Mouse (Mus musculus): ENCODE results near the gene Mok. TPM values are rescaled to one million over a fixed set of nuclear protein-coding genes. Genes with fewer than 3 reads are reported as not detected.

The Mok gene
- polyA plus RNA-seq, 1 experiment from 2014 or later, result 5.9 TPM

DNA sequence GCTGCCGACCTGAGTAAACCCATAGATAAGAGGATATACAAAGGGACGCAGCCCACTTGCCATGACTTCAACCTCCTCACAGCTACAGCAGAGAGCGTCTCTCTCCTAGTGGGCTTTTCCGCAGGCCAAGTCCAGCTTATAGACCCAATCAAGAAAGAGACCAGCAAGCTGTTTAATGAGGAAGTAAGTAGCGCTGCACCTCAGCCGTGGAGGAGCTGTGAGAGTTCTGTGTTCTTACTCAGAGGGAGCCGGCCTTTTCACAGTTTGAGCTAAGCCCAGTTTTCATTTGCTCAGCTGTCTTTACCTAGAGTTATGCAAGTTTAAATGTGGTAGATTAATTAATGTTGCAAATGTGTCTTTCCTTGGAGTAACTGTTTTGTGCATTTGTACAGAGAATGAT, 61.4 kb downstream of the Mok start:
- Histone ChIP-seq H3K36me3 (ENCODE audit: insufficient read depth) (peaks cover 16% of the 10 kb centered on the region), H3K27me3 (ENCODE audit: insufficient read depth, low read length) (no peaks in the 10 kb centered on the region), H3K9me3 (ENCODE audit: low read depth, low read length) (no peaks in the 10 kb centered on the region), H3K27ac (ENCODE audit: low read depth) (no peak overlapping the region), H3K4me1 (ENCODE audit: insufficient read depth) (no peaks in the 10 kb centered on the region), H3K4me3 (ENCODE audit: low read depth, low read length) (no peak overlapping the region), H3K4me2 (no peak overlapping the region), H3K9ac (no peak overlapping the region)
- no peak for TF ChIP-seq CTCF (IDR thresholded peaks at IDR 0.05; ENCODE audit: low read depth)
- DNase-seq (no peak), ATAC-seq (ENCODE audit: insufficient read depth) (no peak)
- 55% methylated on average over 7 of the region's 7 CpGs for WGBS

DNA sequence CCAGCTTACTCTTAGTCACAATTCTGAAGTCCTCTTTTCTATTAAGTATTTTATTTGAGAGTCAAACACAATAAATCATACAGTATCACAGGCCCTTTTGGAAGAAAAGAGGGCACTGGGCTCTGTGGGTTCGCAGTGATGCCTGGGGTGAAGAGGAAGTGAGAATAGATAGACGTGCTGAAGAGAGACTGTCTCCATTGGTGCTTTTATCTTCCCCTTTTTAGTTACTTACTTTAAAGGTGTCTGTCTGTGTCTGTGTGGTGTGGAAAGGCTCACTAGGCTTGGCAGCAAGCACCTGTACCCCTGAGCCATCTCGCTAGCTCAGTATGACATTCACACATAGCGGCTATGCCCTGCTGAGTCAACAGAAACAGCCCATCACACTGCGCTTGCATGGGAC, 62.9 kb downstream of the Mok start:
- peaks cover 16% of the 10 kb centered on the region for H3K36me3 ChIP-seq (ENCODE audit: insufficient read depth)
- no peak overlapping the region for H3K4me2 ChIP-seq
- H3K4me3 ChIP-seq (ENCODE audit: low read depth, low read length), result no peak overlapping the region
- no peak for ATAC-seq (ENCODE audit: insufficient read depth)
- WGBS, result 70% methylated on average over 5 of the region's 5 CpGs
- H3K4me1 ChIP-seq (ENCODE audit: insufficient read depth), result no peaks in the 10 kb centered on the region
- no peak for DNase-seq
- H3K27me3 ChIP-seq (ENCODE audit: insufficient read depth, low read length), result no peaks in the 10 kb centered on the region
- TF ChIP-seq CTCF (IDR thresholded peaks at IDR 0.05; ENCODE audit: low read depth), result no peak
- no peak overlapping the region for H3K9ac ChIP-seq
- H3K27ac ChIP-seq (ENCODE audit: low read depth), result no peak overlapping the region
- no peaks in the 10 kb centered on the region for H3K9me3 ChIP-seq (ENCODE audit: low read depth, low read length)

DNA sequence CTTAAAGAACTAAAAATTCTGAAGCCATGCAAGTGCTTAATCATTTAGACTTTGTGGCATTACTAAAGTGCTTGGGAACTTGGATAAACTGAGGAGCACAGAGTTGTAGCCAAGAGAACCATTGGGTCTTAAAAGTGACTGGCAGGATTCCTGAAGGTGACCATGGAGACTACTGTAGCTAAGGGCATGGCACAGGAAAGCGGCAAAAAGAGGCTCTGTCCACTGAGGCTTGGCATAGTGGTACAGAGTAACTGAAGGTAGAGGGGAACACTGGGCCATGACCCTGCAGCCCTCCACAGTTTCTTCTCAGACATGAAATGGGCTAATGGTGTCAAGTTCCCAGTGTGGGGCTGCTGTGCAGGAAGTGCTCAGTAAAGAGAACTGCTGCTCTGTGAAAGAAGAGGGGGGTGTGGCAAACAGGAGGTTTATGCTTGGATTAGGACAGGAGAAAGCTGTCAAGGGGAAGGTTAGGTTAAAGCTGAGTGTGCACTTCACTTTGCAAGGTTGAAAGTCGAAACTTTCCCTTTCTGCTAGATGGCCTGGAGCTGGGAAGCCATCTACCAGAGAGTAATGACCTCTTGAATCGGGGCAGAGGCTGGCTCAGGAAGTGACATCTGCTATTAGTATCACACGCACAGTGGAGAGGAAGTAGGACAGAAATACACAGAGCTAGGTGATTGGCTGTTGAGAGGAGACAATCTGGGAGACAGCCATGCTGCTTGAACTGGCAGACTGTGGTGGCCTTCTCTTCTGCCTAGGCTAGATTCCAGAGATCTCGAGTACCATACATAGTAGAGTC, 64.9 kb downstream of the Mok start:
- no peak overlapping the region for H3K27ac ChIP-seq (ENCODE audit: low read depth)
- no peaks in the 10 kb centered on the region for H3K4me1 ChIP-seq (ENCODE audit: insufficient read depth)
- WGBS, result 51% methylated on average over 5 of the region's 5 CpGs
- no peaks in the 10 kb centered on the region for H3K9me3 ChIP-seq (ENCODE audit: low read depth, low read length)
- DNase-seq (peak; percentile 18), ATAC-seq (ENCODE audit: insufficient read depth) (peak; percentile 38; the same call in 1 of the 2 replicates)
- no peak for TF ChIP-seq CTCF (IDR thresholded peaks at IDR 0.05; ENCODE audit: low read depth)
- peaks cover 8% of the 10 kb centered on the region for H3K36me3 ChIP-seq (ENCODE audit: insufficient read depth)
- no peak overlapping the region for H3K9ac ChIP-seq
- no peak overlapping the region for H3K4me2 ChIP-seq
- no peaks in the 10 kb centered on the region for H3K27me3 ChIP-seq (ENCODE audit: insufficient read depth, low read length)
- H3K4me3 ChIP-seq (ENCODE audit: low read depth, low read length), result no peak overlapping the region

DNA sequence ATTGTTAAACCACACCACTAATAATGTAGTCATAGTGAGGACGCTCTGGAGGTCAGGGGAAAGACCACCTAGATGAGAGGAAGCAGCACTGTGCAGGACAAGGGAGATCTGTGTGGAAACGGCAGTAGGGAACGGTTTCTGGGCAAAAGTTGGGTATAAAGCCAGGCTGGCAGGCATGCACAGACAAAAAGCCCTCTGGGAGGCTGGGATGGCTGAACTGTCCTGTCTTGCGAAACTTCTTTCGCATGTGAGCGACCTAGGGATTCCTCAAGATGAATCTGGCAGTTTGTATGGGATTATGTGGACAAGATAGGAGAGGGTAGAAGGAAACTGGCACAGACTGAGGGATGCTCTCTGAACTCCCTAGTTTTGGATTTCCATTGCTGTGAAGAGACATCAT, 68.8 kb downstream of the Mok start:
- Histone ChIP-seq H3K9me3 (ENCODE audit: low read depth, low read length) (no peaks in the 10 kb centered on the region), H3K4me1 (ENCODE audit: insufficient read depth) (no peaks in the 10 kb centered on the region), H3K4me2 (no peak overlapping the region), H3K27ac (ENCODE audit: low read depth) (no peak overlapping the region), H3K4me3 (ENCODE audit: low read depth, low read length) (no peak overlapping the region), H3K9ac (no peak overlapping the region), H3K36me3 (ENCODE audit: insufficient read depth) (no peaks in the 10 kb centered on the region), H3K27me3 (ENCODE audit: insufficient read depth, low read length) (no peaks in the 10 kb centered on the region)
- 95% methylated on average over 6 of the region's 6 CpGs for WGBS
- DNase-seq (no peak), ATAC-seq (ENCODE audit: insufficient read depth) (no peak)
- no peak for TF ChIP-seq CTCF (IDR thresholded peaks at IDR 0.05; ENCODE audit: low read depth)

DNA sequence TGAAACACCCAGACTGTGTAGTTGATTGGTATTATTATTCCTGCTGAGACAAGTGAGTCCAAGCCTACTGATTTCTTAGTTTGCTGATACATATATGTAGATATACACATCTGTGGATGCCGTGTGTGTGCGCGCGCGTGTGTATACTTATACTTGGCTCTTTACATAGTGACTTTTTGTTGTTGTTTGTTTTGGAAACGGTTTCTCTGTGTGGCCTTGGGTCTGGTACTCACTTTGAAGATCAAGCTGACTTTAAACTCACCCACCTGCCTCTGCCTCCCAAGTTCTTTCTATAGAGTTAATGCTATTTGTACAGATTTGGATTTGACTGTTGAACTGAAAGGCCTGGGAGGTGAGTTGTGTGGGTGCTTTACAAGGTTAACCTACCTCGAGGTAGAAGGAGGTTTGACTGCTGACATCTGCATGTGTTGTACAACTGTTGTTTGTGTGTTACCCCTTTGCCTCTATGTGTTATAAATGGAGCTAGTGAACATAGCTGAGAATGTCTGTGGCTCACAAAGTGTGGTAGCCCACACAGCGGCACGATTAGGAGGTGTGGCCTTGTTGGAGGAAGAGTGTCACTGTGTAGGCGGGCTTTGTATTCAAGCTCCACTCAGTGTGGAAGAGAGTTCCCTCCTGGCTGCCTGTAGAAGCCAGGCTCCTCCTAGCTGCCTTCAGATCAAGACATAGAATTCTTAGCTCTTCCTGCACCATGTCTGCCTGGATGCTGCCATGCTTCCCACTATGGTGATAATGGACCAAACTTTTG, 70.1 kb downstream of the Mok start:
- H3K9ac ChIP-seq, result no peak overlapping the region
- ATAC-seq (ENCODE audit: insufficient read depth) (no peak), DNase-seq (no peak)
- no peaks in the 10 kb centered on the region for H3K27me3 ChIP-seq (ENCODE audit: insufficient read depth, low read length)
- H3K27ac ChIP-seq (ENCODE audit: low read depth), result no peak overlapping the region
- H3K4me2 ChIP-seq, result no peak overlapping the region
- 89% methylated on average over 10 of the region's 10 CpGs for WGBS
- H3K4me3 ChIP-seq (ENCODE audit: low read depth, low read length), result no peak overlapping the region
- H3K36me3 ChIP-seq (ENCODE audit: insufficient read depth), result no peaks in the 10 kb centered on the region
- no peaks in the 10 kb centered on the region for H3K9me3 ChIP-seq (ENCODE audit: low read depth, low read length)
- TF ChIP-seq CTCF (IDR thresholded peaks at IDR 0.05; ENCODE audit: low read depth), result no peak
- no peaks in the 10 kb centered on the region for H3K4me1 ChIP-seq (ENCODE audit: insufficient read depth)

DNA sequence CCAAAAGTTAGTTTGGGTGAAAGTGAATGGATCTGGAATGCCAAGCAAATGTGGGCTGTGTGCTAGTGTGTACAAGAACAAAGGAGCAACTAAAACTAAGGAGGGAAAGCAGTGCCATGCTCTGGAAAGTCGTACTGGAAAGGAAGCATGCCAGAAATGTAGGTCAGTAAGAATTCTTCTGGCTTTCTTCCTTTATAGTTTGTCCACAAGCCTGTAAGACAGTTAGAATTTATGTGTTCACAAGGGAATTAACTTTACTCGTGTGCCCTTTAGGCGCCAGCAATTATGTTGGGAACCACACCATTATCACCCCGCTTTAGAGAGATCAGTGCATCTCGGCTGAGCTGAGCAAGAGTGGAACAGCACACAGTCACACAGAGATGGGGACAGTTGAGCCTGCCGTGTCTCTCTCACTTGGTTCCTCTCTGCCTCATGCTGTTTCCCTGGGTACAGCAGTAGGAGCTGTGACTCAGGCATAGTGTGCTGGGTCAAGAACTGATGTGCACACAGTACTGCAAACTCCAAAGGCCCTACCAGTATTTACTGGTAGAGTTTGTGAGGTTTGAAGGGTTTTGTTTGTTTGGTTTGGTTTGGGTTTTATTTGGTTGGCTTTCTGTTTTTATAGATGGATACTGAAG, 71.0 kb downstream of the Mok start:
- H3K4me3 ChIP-seq (ENCODE audit: low read depth, low read length), result no peak overlapping the region
- 62% methylated on average over 6 of the region's 6 CpGs for WGBS
- ATAC-seq (ENCODE audit: insufficient read depth) (no peak), DNase-seq (no peak)
- H3K4me1 ChIP-seq (ENCODE audit: insufficient read depth), result no peaks in the 10 kb centered on the region
- H3K9me3 ChIP-seq (ENCODE audit: low read depth, low read length), result no peaks in the 10 kb centered on the region
- H3K36me3 ChIP-seq (ENCODE audit: insufficient read depth), result no peaks in the 10 kb centered on the region
- no peak for TF ChIP-seq CTCF (IDR thresholded peaks at IDR 0.05; ENCODE audit: low read depth)
- H3K4me2 ChIP-seq, result no peak overlapping the region
- no peak overlapping the region for H3K9ac ChIP-seq
- no peak overlapping the region for H3K27ac ChIP-seq (ENCODE audit: low read depth)
- no peaks in the 10 kb centered on the region for H3K27me3 ChIP-seq (ENCODE audit: insufficient read depth, low read length)

DNA sequence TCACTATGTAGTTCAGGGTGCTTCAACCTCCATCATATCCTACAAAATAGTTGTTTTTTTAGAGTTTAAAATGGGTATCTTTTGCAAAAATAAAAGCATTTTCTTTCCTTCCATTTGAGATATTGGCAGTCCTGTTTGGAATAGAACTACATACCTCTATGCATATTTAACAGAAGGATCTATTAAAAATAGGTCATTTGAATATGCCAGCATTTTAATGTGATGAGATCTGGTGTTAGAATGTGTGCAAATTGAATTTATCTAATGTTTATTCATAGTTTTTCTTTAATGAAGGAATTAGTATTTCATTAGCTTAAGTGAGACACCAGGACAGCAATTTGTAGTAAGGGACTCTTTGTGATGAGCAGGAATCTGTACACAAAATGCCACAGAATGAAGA, 72.2 kb downstream of the Mok start:
- ATAC-seq (ENCODE audit: insufficient read depth) (no peak), DNase-seq (no peak)
- Histone ChIP-seq H3K27ac (ENCODE audit: low read depth) (no peak overlapping the region), H3K4me2 (no peak overlapping the region), H3K36me3 (ENCODE audit: insufficient read depth) (no peaks in the 10 kb centered on the region), H3K4me1 (ENCODE audit: insufficient read depth) (no peaks in the 10 kb centered on the region), H3K27me3 (ENCODE audit: insufficient read depth, low read length) (no peaks in the 10 kb centered on the region), H3K4me3 (ENCODE audit: low read depth, low read length) (no peak overlapping the region), H3K9ac (no peak overlapping the region), H3K9me3 (ENCODE audit: low read depth, low read length) (no peaks in the 10 kb centered on the region)
- no peak for TF ChIP-seq CTCF (IDR thresholded peaks at IDR 0.05; ENCODE audit: low read depth)
